Comparison of ENCODE assay signal across 8 mouse cellular contexts in the genomic region with DNA sequence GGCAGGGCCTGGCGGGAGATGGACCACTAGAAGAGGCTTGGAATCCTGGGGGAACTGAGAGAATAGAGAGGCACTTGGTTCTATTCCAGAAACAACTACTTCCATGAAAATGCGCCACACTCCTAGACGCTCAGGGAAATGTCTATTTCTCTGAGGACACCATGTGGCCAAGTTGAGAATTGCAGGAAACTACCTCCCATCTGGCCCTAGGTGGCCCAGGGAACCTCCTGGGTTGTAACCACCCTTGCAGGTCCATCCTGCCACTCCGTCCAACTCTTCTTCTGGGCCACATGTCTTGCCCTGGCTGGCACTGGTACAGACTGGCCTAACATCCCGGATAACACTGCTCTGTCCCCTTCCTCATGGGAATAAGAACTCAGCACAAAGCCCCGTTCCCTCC. TPM values are rescaled to one million over a fixed set of nuclear protein-coding genes. Genes with fewer than 3 reads are reported as not detected.
DNase-seq lines count a peak whose midpoint lies in the region; ATAC-seq and TF ChIP-seq lines count a peak whose summit lies in the region.

No protein-coding gene starts in this region.

- peak; percentile 60 to 71 for DNase-seq in heart, adult 2 months
- DNase-seq in cerebellum, postnatal 10 days: peak; percentile 82 to 87
- DNase-seq in gastrocnemius, adult 2 months: peak; percentile 64
- peak; percentile 70 to 77 for DNase-seq in left cerebral cortex, postnatal 25 days (ENCODE audit: low spot score in 2 of 2)
- peak; percentile 85 for DNase-seq in midbrain, embryonic 14.5 days
- peak; percentile 14 to 16 for DNase-seq in spleen, postnatal 36 days (ENCODE audit: low spot score in 2 of 2)

- H3K79me2 ChIP-seq in heart, adult 2 months (replicated peaks; ENCODE audit: control insufficient read depth, insufficient read depth, low read length): no peaks in the 10 kb centered on the region

- ATAC-seq in heart, embryonic 11.5 days (replicated peaks; ENCODE audit: insufficient number of reproducible peaks, low FRiP score, low TSS enrichment): no peak
- peak; percentile 31; the same call in 1 of the 2 replicates for ATAC-seq in intestine, postnatal 0 days
- ATAC-seq in midbrain, embryonic 14.5 days (ENCODE audit: low FRiP score, low TSS enrichment): no peak

- H3K4me2 ChIP-seq in heart, embryonic 11.5 days: no peak overlapping the region
- no peak overlapping the region for H3K4me2 ChIP-seq in intestine, postnatal 0 days (replicated peaks; ENCODE audit: low read depth)
- no peak overlapping the region for H3K4me2 ChIP-seq in midbrain, embryonic 14.5 days (ENCODE audit: low read length)

- no peak for TF ChIP-seq POLR2A in heart, adult 2 months (IDR thresholded peaks at IDR 0.05; ENCODE audit: insufficient read depth, low read depth, low read length)

- H3K9me3 ChIP-seq in heart, embryonic 11.5 days (replicated peaks; ENCODE audit: control insufficient read depth, low read length): no peaks in the 10 kb centered on the region
- no peaks in the 10 kb centered on the region for H3K9me3 ChIP-seq in intestine, postnatal 0 days (ENCODE audit: control insufficient read depth)
- H3K9me3 ChIP-seq in midbrain, embryonic 14.5 days (ENCODE audit: control insufficient read depth, low read length): 0 out of 2 replicates have a peak, but pooled peaks cover 2% of the 10 kb centered on the region

- intact Hi-C loops in heart, adult 2 months (cut with DNase I): loop anchor here (2.0 kb wide), 1 partner anchor 55 kb away; no protein-coding TSS in a partner anchor
- intact Hi-C loops in gastrocnemius, adult 2 months (cut with DNase I): no loop called here
- intact Hi-C loops in left cerebral cortex, postnatal 25 days (cut with DNase I): loop anchor here (5.0 kb wide), 1 partner anchor 174 kb away; no protein-coding TSS in a partner anchor

- H3K27ac ChIP-seq in heart, adult 2 months: no peak overlapping the region
- H3K27ac ChIP-seq in heart, embryonic 11.5 days (ENCODE audit: low read depth, low read length): no peak overlapping the region
- H3K27ac ChIP-seq in gastrocnemius, adult 2 months: no peak overlapping the region
- no peak overlapping the region for H3K27ac ChIP-seq in intestine, postnatal 0 days (ENCODE audit: low read depth, low read length)
- H3K27ac ChIP-seq in midbrain, embryonic 14.5 days (replicated peaks; ENCODE audit: low read depth, low read length): no peak overlapping the region

- no peak overlapping the region for H3K9ac ChIP-seq in heart, adult 2 months (ENCODE audit: low read depth, low read length)
- H3K9ac ChIP-seq in heart, embryonic 11.5 days (ENCODE audit: low read depth, low read length): no peak overlapping the region
- no peak overlapping the region for H3K9ac ChIP-seq in intestine, postnatal 0 days (ENCODE audit: low read depth, low read length)
- H3K9ac ChIP-seq in midbrain, embryonic 14.5 days (replicated peaks; ENCODE audit: low read length): no peak overlapping the region

- peaks cover 1% of the 10 kb centered on the region; the same call in 1 of the 2 replicates for H3K4me1 ChIP-seq in heart, adult 2 months (ENCODE audit: control insufficient read depth, insufficient read depth, low read length)
- peaks cover under 1% of the 10 kb centered on the region for H3K4me1 ChIP-seq in heart, embryonic 11.5 days (ENCODE audit: control insufficient read depth, insufficient read depth, low read length)
- 0 out of 2 replicates have a peak, but pooled peaks cover 4% of the 10 kb centered on the region for H3K4me1 ChIP-seq in intestine, postnatal 0 days (replicated peaks; ENCODE audit: control insufficient read depth, insufficient read depth, low read length)
- no peaks in the 10 kb centered on the region for H3K4me1 ChIP-seq in midbrain, embryonic 14.5 days (ENCODE audit: control insufficient read depth, insufficient read depth, low read length)

- peak; percentile 58; the same call in 1 of the 2 replicates for TF ChIP-seq EP300 in heart, adult 2 months (IDR thresholded peaks at IDR 0.05; ENCODE audit: insufficient read depth, low read depth, low read length)

- no peak overlapping the region for H3K4me3 ChIP-seq in heart, adult 2 months
- no peak overlapping the region for H3K4me3 ChIP-seq in heart, embryonic 11.5 days (ENCODE audit: low read depth, low read length)
- H3K4me3 ChIP-seq in gastrocnemius, adult 2 months: no peak overlapping the region
- no peak overlapping the region for H3K4me3 ChIP-seq in intestine, postnatal 0 days (ENCODE audit: low read depth, low read length)
- no peak overlapping the region for H3K4me3 ChIP-seq in midbrain, embryonic 14.5 days (replicated peaks; ENCODE audit: low read depth, low read length)

- no peaks in the 10 kb centered on the region for H3K36me3 ChIP-seq in heart, adult 2 months (ENCODE audit: control insufficient read depth, insufficient read depth, low read length)
- H3K36me3 ChIP-seq in heart, embryonic 11.5 days (ENCODE audit: control insufficient read depth, insufficient read depth, low read length): no peaks in the 10 kb centered on the region
- H3K36me3 ChIP-seq in intestine, postnatal 0 days (ENCODE audit: control insufficient read depth, insufficient read depth): no peaks in the 10 kb centered on the region
- H3K36me3 ChIP-seq in midbrain, embryonic 14.5 days (ENCODE audit: control insufficient read depth, insufficient read depth, low read length): no peaks in the 10 kb centered on the region

- TF ChIP-seq CTCF in heart, adult 2 months (IDR thresholded peaks at IDR 0.05): peak; percentile 93
- TF ChIP-seq CTCF in gastrocnemius, adult 2 months (IDR thresholded peaks at IDR 0.05): peak; percentile 81
- TF ChIP-seq CTCF in intestine, postnatal 0 days (IDR thresholded peaks at IDR 0.05; ENCODE audit: low read depth): peak; percentile 83

- no peaks in the 10 kb centered on the region for H3K27me3 ChIP-seq in heart, adult 2 months (ENCODE audit: control insufficient read depth, insufficient read depth, low read length)
- peaks cover 16% of the 10 kb centered on the region for H3K27me3 ChIP-seq in heart, embryonic 11.5 days (ENCODE audit: control insufficient read depth, insufficient read depth, low read length)
- peaks cover 2% of the 10 kb centered on the region for H3K27me3 ChIP-seq in intestine, postnatal 0 days (replicated peaks; ENCODE audit: control insufficient read depth, insufficient read depth, low read length)
- H3K27me3 ChIP-seq in midbrain, embryonic 14.5 days (ENCODE audit: control insufficient read depth, insufficient read depth, low read length): peaks cover 4% of the 10 kb centered on the region; the same call in 1 of the 2 replicates

- 15% methylated on average over 6 of the region's 6 CpGs for WGBS in heart, adult 2 months
- 16% methylated on average over 6 of the region's 6 CpGs for WGBS in heart, embryonic 11.5 days (ENCODE audit: insufficient replicate concordance)
- WGBS in intestine, postnatal 0 days: 24% methylated on average over 6 of the region's 6 CpGs
- WGBS in midbrain, embryonic 14.5 days: 20% methylated on average over 6 of the region's 6 CpGs

RNA-seq across cellular contexts. Expression of a gene that starts 7.3 kb away (rescaled TPM):
- not detected for total RNA-seq in heart, adult 2 months (2021)
- polyA plus RNA-seq in heart, adult 2 months (2012; rRNA removed): not detected in 2 replicates
- 0.17 TPM in 1 of 2 replicates, not detected in the other for polyA plus RNA-seq in heart, embryonic 11.5 days (2014; fragmentation: Nextera tagmentation; extraction: Ambion mirVana)
- not detected for total RNA-seq in gastrocnemius, adult 2 months (2021)
- 0.21 and 0.27 TPM in 2 replicates for polyA plus RNA-seq in intestine, postnatal 0 days (2015; fragmentation: Nextera tagmentation; extraction: Ambion mirVana)
- under 1 TPM; 0.28 to 0.34 TPM for total RNA-seq in left cerebral cortex, postnatal 25 days (2021)
- 0.23 and 0.33 TPM in 2 replicates for polyA plus RNA-seq in midbrain, embryonic 14.5 days (2014; fragmentation: Nextera tagmentation; extraction: Ambion mirVana)

RNA-seq across cellular contexts. Expression of a gene that starts 24.2 kb away (rescaled TPM):
- total RNA-seq in heart, adult 2 months (2021): under 1 TPM in 1 of 2 experiments, not detected in 1; 0.13 TPM
- 0.06 and 0.12 TPM in 2 replicates for polyA plus RNA-seq in heart, adult 2 months (2012; rRNA removed)
- 0.48 and 0.67 TPM in 2 replicates for polyA plus RNA-seq in heart, embryonic 11.5 days (2014; fragmentation: Nextera tagmentation; extraction: Ambion mirVana)
- not detected for total RNA-seq in gastrocnemius, adult 2 months (2021)
- polyA plus RNA-seq in intestine, postnatal 0 days (2015; fragmentation: Nextera tagmentation; extraction: Ambion mirVana): 1.7 and 1.9 TPM in 2 replicates
- 1 to 10 TPM; 1.7 to 2.4 TPM for total RNA-seq in left cerebral cortex, postnatal 25 days (2021)
- polyA plus RNA-seq in midbrain, embryonic 14.5 days (2014; fragmentation: Nextera tagmentation; extraction: Ambion mirVana): 1.1 and 1.8 TPM in 2 replicates

RNA-seq across cellular contexts. Expression of a gene that starts 43.3 kb away (rescaled TPM):
- under 1 TPM in 1 of 2 experiments, not detected in 1; 0.10 TPM for total RNA-seq in heart, adult 2 months (2021)
- 0.20 and 0.31 TPM in 2 replicates for polyA plus RNA-seq in heart, adult 2 months (2012; rRNA removed)
- 6.2 and 6.6 TPM in 2 replicates for polyA plus RNA-seq in heart, embryonic 11.5 days (2014; fragmentation: Nextera tagmentation; extraction: Ambion mirVana)
- under 1 TPM in 1 of 2 experiments, not detected in 1; 0.14 TPM for total RNA-seq in gastrocnemius, adult 2 months (2021)
- 0.05 TPM in 1 of 2 replicates, not detected in the other for polyA plus RNA-seq in intestine, postnatal 0 days (2015; fragmentation: Nextera tagmentation; extraction: Ambion mirVana)
- under 1 TPM in 1 of 2 experiments, not detected in 1; 0.25 TPM for total RNA-seq in left cerebral cortex, postnatal 25 days (2021)
- polyA plus RNA-seq in midbrain, embryonic 14.5 days (2014; fragmentation: Nextera tagmentation; extraction: Ambion mirVana): 0.14 TPM in 1 of 2 replicates, not detected in the other

RNA-seq across cellular contexts. Expression of a gene that starts 43.4 kb away (rescaled TPM):
- total RNA-seq in heart, adult 2 months (2021): 10 to 100 TPM; 18.1 to 19.0 TPM
- polyA plus RNA-seq in heart, adult 2 months (2012; rRNA removed): 16.4 and 21.9 TPM in 2 replicates
- 7.0 and 7.6 TPM in 2 replicates for polyA plus RNA-seq in heart, embryonic 11.5 days (2014; fragmentation: Nextera tagmentation; extraction: Ambion mirVana)
- 10 to 100 TPM; 10.4 to 15.2 TPM for total RNA-seq in gastrocnemius, adult 2 months (2021)
- polyA plus RNA-seq in intestine, postnatal 0 days (2015; fragmentation: Nextera tagmentation; extraction: Ambion mirVana): 22.6 and 23.3 TPM in 2 replicates
- total RNA-seq in left cerebral cortex, postnatal 25 days (2021): 1 to 10 TPM; 9.4 to 9.8 TPM
- 10.1 and 11.4 TPM in 2 replicates for polyA plus RNA-seq in midbrain, embryonic 14.5 days (2014; fragmentation: Nextera tagmentation; extraction: Ambion mirVana)

RNA-seq across cellular contexts. Expression of a gene that starts 53.6 kb away (rescaled TPM):
- 10 to 100 TPM in 1 of 2 experiments, 1 to 10 TPM in 1; 6.8 to 10.4 TPM for total RNA-seq in heart, adult 2 months (2021)
- 30.5 and 55.2 TPM in 2 replicates for polyA plus RNA-seq in heart, adult 2 months (2012; rRNA removed)
- polyA plus RNA-seq in heart, embryonic 11.5 days (2014; fragmentation: Nextera tagmentation; extraction: Ambion mirVana): not detected in 2 replicates
- 1 to 10 TPM in 1 of 2 experiments, under 1 TPM in 1; 0.66 to 3.6 TPM for total RNA-seq in gastrocnemius, adult 2 months (2021)
- not detected in 2 replicates for polyA plus RNA-seq in intestine, postnatal 0 days (2015; fragmentation: Nextera tagmentation; extraction: Ambion mirVana)
- not detected for total RNA-seq in left cerebral cortex, postnatal 25 days (2021)
- polyA plus RNA-seq in midbrain, embryonic 14.5 days (2014; fragmentation: Nextera tagmentation; extraction: Ambion mirVana): 0.13 and 1.1 TPM in 2 replicates

Comparison
In these comparisons a context has a peak if more than half of its experiments do, and no peak if none do; other contexts are left out.
1. DNase-seq: peak in every context shown above with its lines; median percentile 85 in midbrain, embryonic 14.5 days; 84 in cerebellum, postnatal 10 days; 74 in left cerebral cortex, postnatal 25 days; 66 in heart, adult 2 months; 64 in gastrocnemius, adult 2 months; 15 in spleen, postnatal 36 days.